Mouse (Mus musculus) C2C12 (cell line): ENCODE measurements at regions not wholly inside any gene's neighbourhood (a gene's known extent, or its start where the extent isn't known, plus 50 kb on each side); places are given as distances from the start of the nearest gene placed in this dataset.

Source experiments
- H3K27me3 ChIP-seq: one replicate; pipeline ENCODE4 v1.6.1; 2011; ENCODE audit not compliant: control insufficient read depth, insufficient read depth, insufficient read length
- H3K36me3 ChIP-seq: one replicate; pipeline ENCODE4 v1.6.1; 2011; ENCODE audit not compliant: control insufficient read depth, insufficient read depth
- H3K4me3 ChIP-seq: one replicate; pipeline ENCODE4 v1.5.1; 2011; ENCODE audit warnings: mild to moderate bottlenecking, control low read depth; ENCODE audit not compliant: poor library complexity, insufficient read depth, severe bottlenecking
- H3K79me2 ChIP-seq: one replicate; pipeline ENCODE4 v1.6.1; 2011; ENCODE audit not compliant: control insufficient read depth, insufficient read depth
- H3K79me3 ChIP-seq: one replicate; pipeline ENCODE4 v1.6.1; 2011; ENCODE audit warnings: low read depth, control low read depth
- H3ac ChIP-seq: one replicate; pipeline ENCODE3; 2011; ENCODE audit warnings: low read depth; ENCODE audit not compliant: control insufficient read depth, insufficient read length
- CEBPB ChIP-seq: IDR thresholded peaks from one replicate; pipeline ENCODE4 v1.6.1; 2011; ENCODE audit warnings: low read depth, mild to moderate bottlenecking, control low read depth, moderate library complexity
- CTCF ChIP-seq: IDR thresholded peaks from one replicate; pipeline ENCODE4 v1.5.1; 2011; ENCODE audit not compliant: control insufficient read depth, insufficient read depth, insufficient read length
- FOSL1 ChIP-seq: IDR thresholded peaks from one replicate; pipeline ENCODE4 v1.8.0; 2011; ENCODE audit warnings: mild to moderate bottlenecking, low read length; ENCODE audit not compliant: poor library complexity, insufficient read depth, severe bottlenecking
- MAX ChIP-seq: IDR thresholded peaks from one replicate; pipeline ENCODE4 v1.6.1; 2011; ENCODE audit warnings: mild to moderate bottlenecking, control low read depth
- MYOD1 ChIP-seq: IDR thresholded peaks from one replicate; pipeline ENCODE4 v1.6.1; 2011; ENCODE audit warnings: low read depth; ENCODE audit not compliant: control insufficient read depth, insufficient read length
- MYOG ChIP-seq: IDR thresholded peaks from one replicate; pipeline ENCODE4 v1.6.1; 2011; ENCODE audit not compliant: control insufficient read depth, insufficient read length; ENCODE audit errors: extremely low read depth
- USF1 ChIP-seq: IDR thresholded peaks from one replicate; pipeline ENCODE4 v1.6.1; 2011; ENCODE audit warnings: low read depth, mild to moderate bottlenecking, control low read depth, moderate library complexity

DNA sequence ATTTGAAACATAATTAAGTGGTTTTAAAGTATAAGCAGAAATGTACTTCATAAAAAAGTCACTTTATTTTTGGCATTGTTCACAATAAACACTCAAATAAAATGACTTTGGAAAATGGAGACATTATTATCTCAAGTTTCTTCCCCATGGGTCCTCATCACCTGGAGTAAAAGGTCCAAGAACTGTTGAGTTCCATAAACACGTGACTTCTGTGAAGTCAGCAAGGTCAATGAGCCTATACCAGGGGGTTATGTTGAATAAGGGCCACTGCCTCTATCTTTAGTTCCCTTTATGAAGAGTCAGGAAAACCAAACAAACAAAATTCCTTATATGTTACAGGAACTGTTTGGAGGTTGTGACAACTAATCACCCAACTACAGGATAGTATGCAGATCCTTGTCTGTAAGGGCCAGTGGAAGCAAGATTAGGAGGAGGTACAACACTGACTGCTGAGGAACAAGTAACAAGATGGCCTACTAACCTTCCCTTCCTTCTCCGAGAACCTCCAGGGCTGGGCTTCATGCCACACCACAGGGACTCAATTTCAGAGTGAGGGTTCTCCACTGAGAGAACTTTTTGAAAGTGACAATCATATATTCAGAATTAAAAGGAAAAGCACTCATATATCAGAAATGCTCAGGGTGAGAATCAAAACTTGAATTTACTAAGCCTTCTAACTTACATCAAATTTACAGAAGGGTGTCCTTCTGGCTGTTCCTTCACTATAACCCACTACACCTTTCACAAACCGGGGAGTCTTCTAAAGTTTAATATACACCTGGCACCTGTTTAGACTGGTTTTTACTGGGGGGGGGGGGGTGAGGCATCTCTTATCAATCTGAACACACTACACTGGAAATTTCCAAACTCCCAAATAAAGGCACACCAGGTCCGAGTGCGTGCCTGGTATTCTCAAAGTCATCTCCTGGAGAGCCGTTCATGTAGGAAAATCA is 1860.5 kb upstream of the Lrrc6 start:
- Histone ChIP-seq H3K79me3 (peaks cover 48% of the 10 kb centered on the region), H3K27me3 (no peaks in the 10 kb centered on the region), H3K79me2 (peaks cover 65% of the 10 kb centered on the region), H3ac (no peak overlapping the region), H3K4me3 (peak overlapping the region; percentile 94), H3K36me3 (no peaks in the 10 kb centered on the region)
- TF ChIP-seq FOSL1 (no peak), MAX (no peak), CEBPB (no peak), USF1 (no peak), MYOG (no peak), CTCF (no peak), MYOD1 (no peak)

DNA sequence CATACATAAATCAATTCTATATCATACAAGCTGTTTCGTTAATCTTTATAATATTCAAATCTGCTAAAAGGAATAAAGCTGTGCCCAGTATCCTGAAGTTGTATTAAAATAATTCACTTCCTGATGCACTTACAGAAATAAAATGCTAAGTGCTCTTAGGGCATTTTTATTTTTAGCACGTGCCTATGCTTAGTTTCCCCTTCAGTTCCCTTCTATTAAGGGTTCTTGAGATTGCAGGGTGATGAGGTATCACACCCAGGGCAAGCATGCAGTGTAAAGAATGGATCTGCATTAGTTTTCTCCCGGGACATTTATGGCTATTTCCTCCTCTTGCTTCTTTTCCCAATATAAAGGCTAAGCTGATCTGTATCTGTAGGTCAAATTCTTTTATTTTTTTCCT is 1858.8 kb upstream of the Lrrc6 start:
- peaks cover 82% of the 10 kb centered on the region for H3K79me2 ChIP-seq
- no peaks in the 10 kb centered on the region for H3K27me3 ChIP-seq
- H3K4me3 ChIP-seq: no peak overlapping the region
- peaks cover 61% of the 10 kb centered on the region for H3K79me3 ChIP-seq
- H3ac ChIP-seq: no peak overlapping the region
- no peak for TF ChIP-seq CEBPB
- no peak for TF ChIP-seq CTCF
- TF ChIP-seq USF1: no peak
- no peak for TF ChIP-seq FOSL1
- TF ChIP-seq MAX: no peak
- TF ChIP-seq MYOD1: no peak
- no peak for TF ChIP-seq MYOG
- peaks cover 4% of the 10 kb centered on the region for H3K36me3 ChIP-seq

DNA sequence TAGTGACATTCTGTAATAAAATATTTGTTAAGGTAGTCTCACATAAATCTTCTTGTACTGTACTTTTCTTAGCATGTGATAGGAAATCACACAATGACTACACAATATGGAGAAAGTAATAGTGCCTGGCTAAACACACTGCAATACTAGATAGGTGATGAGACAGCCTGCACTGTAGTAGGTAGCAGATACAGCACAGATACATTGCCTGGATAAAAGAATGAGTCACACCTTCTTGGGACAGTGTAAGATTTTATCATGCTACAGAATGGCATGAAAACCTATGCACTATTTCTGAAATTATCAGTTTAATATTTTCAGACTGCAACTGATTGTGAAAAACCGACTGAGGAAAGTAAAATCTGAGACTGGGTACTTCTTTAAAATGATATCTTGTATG is 1855.2 kb upstream of the Lrrc6 start:
- H3K79me3 ChIP-seq: peaks cover 70% of the 10 kb centered on the region
- H3K79me2 ChIP-seq: peaks cover 100% of the 10 kb centered on the region
- peaks cover 4% of the 10 kb centered on the region for H3K36me3 ChIP-seq
- TF ChIP-seq FOSL1 (no peak), CTCF (no peak), CEBPB (no peak), MYOG (no peak), USF1 (no peak), MAX (no peak), MYOD1 (no peak)
- H3K27me3 ChIP-seq: no peaks in the 10 kb centered on the region
- H3K4me3 ChIP-seq: no peak overlapping the region
- H3ac ChIP-seq: no peak overlapping the region

DNA sequence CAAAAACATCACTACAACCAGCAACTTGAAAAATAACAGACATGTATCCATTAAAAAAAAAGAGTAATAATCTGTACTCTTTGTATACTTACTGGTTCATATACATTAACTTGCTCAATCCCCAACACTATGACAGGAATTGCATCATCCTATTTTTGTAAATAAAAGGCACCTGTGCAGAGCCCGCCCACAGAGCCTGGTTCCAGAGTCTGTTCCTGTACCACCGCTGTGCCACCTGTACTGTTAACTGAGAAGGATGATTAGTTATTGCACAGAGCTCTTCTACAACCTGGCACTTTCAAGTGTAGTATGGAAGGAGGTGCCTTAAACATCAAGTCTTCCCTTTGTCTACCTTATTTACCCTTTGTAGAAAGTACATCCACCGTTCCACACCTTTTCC is 1843.9 kb upstream of the Lrrc6 start:
- H3K36me3 ChIP-seq: peaks cover 18% of the 10 kb centered on the region
- no peaks in the 10 kb centered on the region for H3K27me3 ChIP-seq
- TF ChIP-seq CEBPB (no peak), FOSL1 (no peak), MAX (no peak), MYOD1 (no peak), USF1 (no peak), CTCF (no peak), MYOG (no peak)
- H3K79me2 ChIP-seq: peaks cover 67% of the 10 kb centered on the region
- H3ac ChIP-seq: no peak overlapping the region
- H3K4me3 ChIP-seq: no peak overlapping the region
- H3K79me3 ChIP-seq: peaks cover 42% of the 10 kb centered on the region

DNA sequence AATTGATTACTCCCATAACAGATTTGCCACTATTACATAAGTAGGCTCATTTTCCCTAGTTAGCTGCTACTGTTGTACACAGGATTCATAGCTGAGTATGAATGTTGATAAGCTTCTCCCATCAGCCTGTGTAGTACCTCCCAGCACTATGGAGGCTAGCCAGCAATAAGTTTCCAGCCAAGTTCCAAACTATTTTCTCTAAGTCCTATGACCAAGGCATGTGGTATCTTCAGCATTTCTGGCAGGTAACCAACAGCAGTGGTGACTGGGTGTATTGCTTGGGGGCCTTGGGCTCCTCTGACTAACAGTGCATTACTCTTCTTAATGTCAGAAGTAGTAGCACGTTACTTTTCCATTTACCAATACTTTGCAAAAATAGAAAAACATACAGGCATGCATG is 1841.8 kb upstream of the Lrrc6 start:
- Histone ChIP-seq H3K27me3 (no peaks in the 10 kb centered on the region), H3K4me3 (no peak overlapping the region), H3K36me3 (peaks cover 35% of the 10 kb centered on the region), H3K79me2 (peaks cover 55% of the 10 kb centered on the region), H3ac (no peak overlapping the region), H3K79me3 (peaks cover 29% of the 10 kb centered on the region)
- TF ChIP-seq MYOD1 (no peak), CEBPB (no peak), MYOG (no peak), USF1 (no peak), CTCF (no peak), MAX (no peak), FOSL1 (no peak)

DNA sequence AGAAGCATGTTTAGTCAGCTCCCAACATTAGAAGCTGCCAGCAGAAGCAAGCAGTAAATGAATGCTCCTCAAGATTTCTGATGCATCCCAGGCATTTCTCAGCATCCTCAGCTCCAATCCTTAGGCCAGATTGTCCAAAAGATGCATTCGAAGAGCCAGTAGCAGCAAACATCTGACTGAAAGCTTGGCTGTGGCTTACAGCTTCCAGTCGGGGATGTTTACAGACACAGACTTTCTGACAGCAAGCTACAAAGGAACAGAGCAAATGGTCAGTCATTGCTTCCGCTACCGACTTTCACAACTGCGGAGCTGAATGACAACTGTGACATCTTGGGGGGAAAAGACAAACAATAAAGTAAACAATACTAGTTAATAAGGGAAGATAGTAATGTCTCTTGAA is 1840.3 kb upstream of the Lrrc6 start:
- Histone ChIP-seq H3K79me3 (peaks cover 18% of the 10 kb centered on the region), H3K79me2 (peaks cover 40% of the 10 kb centered on the region), H3K27me3 (no peaks in the 10 kb centered on the region), H3K36me3 (peaks cover 44% of the 10 kb centered on the region), H3K4me3 (no peak overlapping the region), H3ac (no peak overlapping the region)
- no peak for TF ChIP-seq USF1
- no peak for TF ChIP-seq MAX
- no peak for TF ChIP-seq MYOG
- TF ChIP-seq CEBPB: no peak
